12 mouse cellular contexts compared by ENCODE assay signal in genomic region chr1:34858671-34859070, GRCm38 (mm10). TPM values are rescaled to one million over a fixed set of nuclear protein-coding genes. Genes with fewer than 3 reads are reported as not detected.
DNase-seq lines count a peak whose midpoint lies in the region; ATAC-seq and TF ChIP-seq lines count a peak whose summit lies in the region.
"Had no signal": no experiment of that assay in that cellular context is flagged by ENCODE, and none has a peak within 500 bp of the region (broad histone marks: within the 10 kb centered on the region; RNA-seq: fewer than 3 reads in every experiment).

No protein-coding gene starts in this region.

- peaks cover 3% of the 10 kb centered on the region; the same call in 1 of the 2 replicates for H3K4me1 ChIP-seq in intestine, postnatal 0 days (replicated peaks; ENCODE audit: control insufficient read depth, insufficient read depth, low read length)
- H3K4me1 ChIP-seq: forebrain, embryonic 10.5 days had no signal

- no peaks in the 10 kb centered on the region for H3K9me3 ChIP-seq in intestine, postnatal 0 days (ENCODE audit: control insufficient read depth)
- H3K9me3 ChIP-seq: forebrain, embryonic 10.5 days had no signal

- 32% methylated on average over 5 of the region's 5 CpGs for WGBS in intestine, postnatal 0 days

- H3K36me3 ChIP-seq in intestine, postnatal 0 days (ENCODE audit: control insufficient read depth, insufficient read depth): peaks cover 19% of the 10 kb centered on the region; the same call in 1 of the 2 replicates

- no peak overlapping the region for H3K4me3 ChIP-seq in gastrocnemius, adult 2 months
- no peak overlapping the region for H3K4me3 ChIP-seq in intestine, postnatal 0 days (ENCODE audit: low read depth, low read length)
- H3K4me3 ChIP-seq: forebrain, embryonic 10.5 days had no signal

- peak; percentile 92 for ATAC-seq in intestine, postnatal 0 days
- peak; percentile 90 for ATAC-seq in megakaryocyte progenitor cell, adult 5-6 weeks (replicated peaks; ENCODE audit: poor library complexity)
- ATAC-seq: Patski had no signal

- intact Hi-C loops in gastrocnemius, adult 2 months (cut with DNase I): no loop called here
- intact Hi-C loops in left cerebral cortex, postnatal 36 days (cut with DNase I): no loop called here

- TF ChIP-seq CTCF in gastrocnemius, adult 2 months (IDR thresholded peaks at IDR 0.05): no peak
- TF ChIP-seq CTCF in intestine, postnatal 0 days (IDR thresholded peaks at IDR 0.05; ENCODE audit: low read depth): no peak

- H3K27me3 ChIP-seq in intestine, postnatal 0 days (replicated peaks; ENCODE audit: control insufficient read depth, insufficient read depth, low read length): no peaks in the 10 kb centered on the region
- H3K27me3 ChIP-seq: Patski had no signal

- peak; percentile 27 for DNase-seq in gastrocnemius, adult 2 months
- DNase-seq in gastrocnemius, postnatal 4 days (ENCODE audit: low spot score in 2 of 2): no peak
- peak; percentile 50 to 57 for DNase-seq in B cell, adult 2 months
- no peak for DNase-seq in adrenal gland, postnatal 10 days
- no peak for DNase-seq in left cerebral cortex, postnatal 36 days (ENCODE audit: low spot score in 2 of 2)
- DNase-seq in frontal cortex, postnatal 25 days (ENCODE audit: low spot score in 2 of 2): no peak
- DNase-seq: retina, postnatal 1 day; thymus, postnatal 36 days had no signal

- H3K27ac ChIP-seq in gastrocnemius, adult 2 months: peak overlapping the region; percentile 31; the same call in 1 of the 2 replicates
- H3K27ac ChIP-seq in intestine, postnatal 0 days (ENCODE audit: low read depth, low read length): peak overlapping the region; percentile 82
- H3K27ac ChIP-seq: forebrain, embryonic 10.5 days had no signal

- H3K9ac ChIP-seq in intestine, postnatal 0 days (ENCODE audit: low read depth, low read length): 0 out of 2 replicates have a peak overlapping the region, but pooled peaks have one; percentile 17

- H3K4me2 ChIP-seq in intestine, postnatal 0 days (replicated peaks; ENCODE audit: low read depth): peak overlapping the region; percentile 32; the same call in 1 of the 2 replicates

RNA-seq across cellular contexts. Expression of gene Plekhb2, which starts 8.9 kb away (rescaled TPM):
- 10 to 100 TPM; 53.4 to 58.3 TPM for total RNA-seq in gastrocnemius, adult 2 months (2021)
- 10 to 100 TPM; 12.7 to 15.3 TPM for total RNA-seq in gastrocnemius, postnatal 4 days (2021)
- 191 and 206 TPM in 2 replicates for polyA plus RNA-seq in intestine, postnatal 0 days (2015; fragmentation: Nextera tagmentation; extraction: Ambion mirVana)
- 37.4 and 42.1 TPM in 2 replicates for total RNA-seq in megakaryocyte progenitor cell, adult 5-6 weeks (2015)
- total RNA-seq in megakaryocyte progenitor cell, adult 5-6 weeks (2017): 15.9 and 16.1 TPM in 2 replicates
- 10 to 100 TPM; 79.0 to 92.5 TPM for total RNA-seq in adrenal gland, postnatal 10 days (2021)
- total RNA-seq in left cerebral cortex, postnatal 36 days (2021): 100 to 1,000 TPM; 246 to 270 TPM

RNA-seq across cellular contexts. Expression of gene Fam168b, which starts 15.8 kb away (rescaled TPM):
- 10 to 100 TPM; 28.6 to 35.0 TPM for total RNA-seq in gastrocnemius, adult 2 months (2021)
- 10 to 100 TPM; 76.4 to 78.6 TPM for total RNA-seq in gastrocnemius, postnatal 4 days (2021)
- polyA plus RNA-seq in intestine, postnatal 0 days (2015; fragmentation: Nextera tagmentation; extraction: Ambion mirVana): 22.4 and 23.6 TPM in 2 replicates
- total RNA-seq in megakaryocyte progenitor cell, adult 5-6 weeks (2015): 27.1 and 34.8 TPM in 2 replicates
- 51.7 and 52.5 TPM in 2 replicates for total RNA-seq in megakaryocyte progenitor cell, adult 5-6 weeks (2017)
- total RNA-seq in adrenal gland, postnatal 10 days (2021): 100 to 1,000 TPM; 115 to 121 TPM
- total RNA-seq in left cerebral cortex, postnatal 36 days (2021): 100 to 1,000 TPM; 247 to 252 TPM

Comparison
In these comparisons a context has a peak if more than half of its experiments do, and no peak if none do; other contexts are left out.
1. DNase-seq: peak in gastrocnemius, adult 2 months (single experiment) and B cell, adult 2 months (2 of 2); none in gastrocnemius, postnatal 4 days (0 of 2), adrenal gland, postnatal 10 days (single experiment), left cerebral cortex, postnatal 36 days (0 of 2) and frontal cortex, postnatal 25 days (0 of 2).